Mouse (Mus musculus) kidney, postnatal 0 days (tissue): Measurements from ENCODE around the gene Ano2. TPM values are rescaled to one million over a fixed set of nuclear protein-coding genes. Genes with fewer than 3 reads are reported as not detected.
A peak's percentile ranks its signal among the peaks of the same experiment; 100 is the strongest.

Experiments used
- ATAC-seq: fragments of 200-750 bp; cut with Nextera tagmentation; replicated peaks from 2 replicates; pipeline ENCODE4 v1.8.0; 2017; ENCODE audit warnings: low read depth, moderate number of reproducible peaks, moderate TSS enrichment, moderate library complexity; ENCODE audit not compliant: low FRiP score
- DNase-seq: peaks from one replicate; pipeline ENCODE4 v3.0.0-alpha.2; 2016; ENCODE audit warnings: low spot score
- H3K27ac ChIP-seq: fragments of 300-500 bp; sonication (generic); 2 replicates; pipeline ENCODE4 v1.5.1; 2014; ENCODE audit warnings: mild to moderate bottlenecking
- H3K27me3 ChIP-seq: fragments of 300-500 bp; sonication (generic); 2 replicates; pipeline ENCODE4 v1.6.1; 2014; ENCODE audit warnings: low read length, mixed read lengths; ENCODE audit not compliant: insufficient read depth
- H3K36me3 ChIP-seq: fragments of 300-500 bp; sonication (generic); 2 replicates; pipeline ENCODE4 v1.6.1; 2014; ENCODE audit warnings: low read length, mixed read lengths; ENCODE audit not compliant: insufficient read depth
- H3K4me1 ChIP-seq: fragments of 300-500 bp; sonication (generic); replicated peaks from 2 replicates; pipeline ENCODE4 v1.6.1; 2014; ENCODE audit warnings: antibody characterized with exemption, low read length, mixed read lengths; ENCODE audit not compliant: insufficient read depth
- H3K4me2 ChIP-seq: fragments of 300-500 bp; sonication (generic); 2 replicates; pipeline ENCODE4 v1.6.1; 2014; ENCODE audit warnings: mild to moderate bottlenecking, low read length, moderate library complexity, mixed read lengths
- H3K4me3 ChIP-seq: fragments of 300-500 bp; sonication (generic); replicated peaks from 2 replicates; pipeline ENCODE4 v1.5.1; 2014; ENCODE audit warnings: low read depth, low read length
- H3K9ac ChIP-seq: fragments of 300-500 bp; sonication (generic); 2 replicates; pipeline ENCODE4 v1.6.1; 2014; ENCODE audit warnings: low read depth, low read length
- H3K9me3 ChIP-seq: fragments of 300-500 bp; sonication (generic); replicated peaks from 2 replicates; pipeline ENCODE4 v1.6.1; 2016; ENCODE audit warnings: low read length, inconsistent platforms, mixed read lengths
- CTCF ChIP-seq: IDR thresholded peaks from 2 replicates; pipeline ENCODE4 v1.5.1; 2016; ENCODE audit warnings: antibody characterized with exemption, low read depth, mild to moderate bottlenecking, moderate library complexity
- WGBS: fragments of 180-500 bp; shearing (Covaris S2); extraction: QIAGEN DNeasy Blood & Tissue Kit; methylation state at CpG from one replicate; pipeline ENCODE4 v1.1.7; 2014; 5-methylcytosine and 5-hydroxymethylcytosine counted together
- polyA plus RNA-seq: library from polyadenylated mRNA; unstranded; fragments of >200 nt; fragmentation: Nextera tagmentation; extraction: Ambion mirVana; gene quantifications from 2 replicates; pipeline ENCODE4 v1.2.1, GENCODE M21; 2015

Ano2 gene
- polyA plus RNA-seq, 1 experiment from 2014 or later, result 0.33 TPM

GRCm38 (mm10) chr6:125737511-125738285, 47.5 kb downstream of the Ano2 start:
- H3K9me3 ChIP-seq, result no peaks in the 10 kb centered on the region
- WGBS, result 56% methylated on average over 11 of the region's 11 CpGs
- no peak overlapping the region for H3K27ac ChIP-seq
- no peaks in the 10 kb centered on the region for H3K4me1 ChIP-seq
- no peaks in the 10 kb centered on the region for H3K27me3 ChIP-seq
- no peak for DNase-seq
- H3K9ac ChIP-seq, result no peak overlapping the region
- H3K36me3 ChIP-seq, result no peaks in the 10 kb centered on the region
- no peak overlapping the region for H3K4me3 ChIP-seq
- no peak for TF ChIP-seq CTCF
- ATAC-seq, result no peak
- H3K4me2 ChIP-seq, result no peak overlapping the region

DNA sequence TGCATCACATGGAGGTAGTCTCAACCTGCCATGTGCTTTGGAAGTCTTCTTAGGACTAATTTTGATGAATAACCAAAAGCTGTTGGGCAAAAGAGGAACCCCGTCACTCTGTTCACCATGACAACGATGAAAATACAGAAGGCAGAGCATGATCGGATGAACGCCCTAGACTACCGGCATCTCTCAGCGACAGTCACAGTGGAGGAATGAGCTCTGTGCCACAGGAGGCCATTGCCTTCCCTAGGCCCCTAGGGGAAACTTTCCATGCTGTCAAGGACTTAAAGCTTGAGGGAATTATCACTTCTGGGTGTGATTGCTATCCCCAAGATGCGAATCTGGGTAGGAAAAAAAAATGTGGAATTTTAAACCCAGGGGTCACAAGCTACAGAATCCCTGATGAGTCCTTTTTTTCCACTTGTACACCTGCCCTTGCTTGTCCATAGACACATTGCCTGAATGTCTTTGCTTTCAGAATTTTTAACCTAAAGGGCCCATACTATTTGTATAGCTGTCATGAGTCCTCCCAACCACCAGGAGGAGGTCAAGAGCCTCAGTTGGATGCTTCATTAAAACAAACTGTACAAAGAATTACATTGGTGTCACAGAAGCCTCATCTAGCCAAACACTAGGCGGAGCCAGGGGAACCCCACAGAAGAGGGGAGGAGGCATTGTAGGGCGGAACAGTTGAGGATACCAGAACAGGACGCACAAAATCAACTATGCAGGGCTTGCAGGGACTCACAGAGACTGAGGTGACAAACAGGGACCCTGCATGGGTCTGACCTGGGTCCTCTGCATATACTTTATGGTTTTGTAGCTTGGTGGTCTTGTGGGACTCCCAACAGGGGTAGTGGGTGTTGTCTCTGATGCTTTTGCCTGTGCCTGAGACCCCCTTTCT, 53.2 kb downstream of the Ano2 start:
- Histone ChIP-seq H3K27ac (no peak overlapping the region), H3K9ac (no peak overlapping the region), H3K4me1 (no peaks in the 10 kb centered on the region), H3K4me3 (no peak overlapping the region), H3K4me2 (no peak overlapping the region), H3K27me3 (no peaks in the 10 kb centered on the region), H3K9me3 (no peaks in the 10 kb centered on the region), H3K36me3 (no peaks in the 10 kb centered on the region)
- DNase-seq (peak; percentile 10), ATAC-seq (no peak)
- 93% methylated on average over 10 of the region's 10 CpGs for WGBS
- TF ChIP-seq CTCF, result peak; percentile 50

DNA sequence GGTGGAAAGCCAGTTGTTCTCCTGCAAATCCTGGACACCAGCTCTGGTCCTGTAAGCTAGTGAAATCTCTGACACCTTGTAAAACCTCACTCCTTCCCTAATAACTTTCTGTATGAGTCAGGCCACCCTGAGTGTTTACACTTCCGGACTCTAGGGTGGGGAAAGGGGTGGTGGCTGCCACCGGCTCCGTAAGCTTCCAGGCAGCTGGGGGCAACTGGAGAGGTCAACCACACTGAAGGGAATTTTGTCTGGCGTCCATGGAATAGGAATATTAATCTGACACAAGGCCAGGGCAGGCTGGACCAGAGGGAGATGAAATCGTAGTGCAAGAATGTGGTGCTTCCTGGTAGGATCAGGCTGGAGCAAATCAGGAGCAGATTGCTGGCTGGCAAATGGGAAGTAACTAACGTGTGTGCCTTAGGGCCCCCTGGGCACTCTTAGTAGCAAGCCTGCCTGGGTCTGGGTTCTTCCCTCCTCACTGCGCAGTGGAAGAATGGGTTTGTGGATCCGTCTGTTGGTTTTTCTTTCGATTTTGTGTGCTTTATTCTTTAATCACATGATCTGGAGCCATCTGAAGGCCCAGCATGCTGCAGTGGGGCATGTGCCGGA, 57.2 kb downstream of the Ano2 start:
- H3K4me1 ChIP-seq, result no peaks in the 10 kb centered on the region
- no peak overlapping the region for H3K4me3 ChIP-seq
- H3K36me3 ChIP-seq, result no peaks in the 10 kb centered on the region
- WGBS, result 51% methylated on average over 10 of the region's 10 CpGs
- DNase-seq (no peak), ATAC-seq (no peak)
- no peak overlapping the region for H3K27ac ChIP-seq
- TF ChIP-seq CTCF, result no peak
- H3K27me3 ChIP-seq, result no peaks in the 10 kb centered on the region
- H3K9me3 ChIP-seq, result no peaks in the 10 kb centered on the region
- no peak overlapping the region for H3K4me2 ChIP-seq
- no peak overlapping the region for H3K9ac ChIP-seq

DNA sequence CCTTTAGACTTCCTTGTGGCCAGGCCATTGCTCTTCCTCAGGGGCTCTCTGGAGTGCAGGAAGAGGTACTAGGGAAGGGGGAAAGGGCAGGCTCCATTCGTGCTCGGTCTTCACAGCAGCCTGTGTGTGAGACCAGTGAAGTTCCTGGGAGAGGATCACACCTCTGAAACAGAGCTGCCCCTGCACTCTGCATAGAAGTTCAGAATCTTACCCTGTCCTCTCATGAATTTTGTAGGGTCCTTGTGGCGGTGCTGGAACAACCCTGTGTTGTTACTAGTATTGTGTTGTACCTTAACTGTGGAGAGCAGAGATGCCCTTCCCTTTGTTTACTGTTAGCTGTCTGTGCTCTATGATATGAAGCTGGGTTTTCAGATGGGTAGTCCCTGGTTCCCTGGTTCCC, 58.4 kb downstream of the Ano2 start:
- DNase-seq (no peak), ATAC-seq (no peak)
- Histone ChIP-seq H3K4me2 (no peak overlapping the region), H3K9me3 (no peaks in the 10 kb centered on the region), H3K4me1 (no peaks in the 10 kb centered on the region), H3K36me3 (no peaks in the 10 kb centered on the region), H3K27me3 (no peaks in the 10 kb centered on the region), H3K9ac (no peak overlapping the region), H3K27ac (no peak overlapping the region), H3K4me3 (no peak overlapping the region)
- WGBS, result 46% methylated on average over 3 of the region's 3 CpGs
- TF ChIP-seq CTCF, result no peak

DNA sequence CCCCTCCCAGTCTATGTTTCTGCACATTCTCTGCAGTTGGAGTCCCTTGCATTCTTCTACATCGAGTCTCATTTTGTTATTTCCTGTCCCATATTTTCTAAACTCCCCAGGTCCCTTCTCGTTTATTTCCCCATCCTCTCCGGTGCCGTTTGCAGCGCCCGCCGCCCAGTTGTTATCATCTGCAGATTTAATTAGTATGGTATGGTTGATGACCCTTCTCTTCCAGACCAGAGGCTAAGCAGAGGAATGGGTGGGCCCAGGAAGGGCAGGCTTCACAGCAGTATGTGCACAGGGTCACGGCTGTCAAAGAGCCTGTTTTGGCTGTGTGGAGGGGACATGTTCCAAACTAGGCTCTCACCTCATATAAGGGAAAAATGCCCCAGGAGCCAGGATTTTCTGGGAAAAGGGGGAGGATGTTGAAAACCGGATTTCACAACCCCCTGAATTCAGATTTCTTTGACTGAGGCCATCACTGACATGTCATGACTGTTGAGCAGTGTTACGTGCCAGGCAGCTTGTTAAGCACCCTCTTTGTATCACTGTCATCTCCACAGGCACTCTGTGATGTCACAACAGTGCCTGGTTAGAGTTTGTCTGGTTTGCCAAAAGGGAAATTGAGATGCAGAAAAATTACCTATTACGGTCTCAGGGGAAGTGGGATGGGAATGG, 72.8 kb downstream of the Ano2 start:
- WGBS, result 64% methylated on average over 11 of the region's 11 CpGs

GRCm38 (mm10) chr6:125773256-125773655, 83.0 kb downstream of the Ano2 start:
- WGBS, result 24% methylated on average over 5 of the region's 5 CpGs

More for the DNA sequence above, 72.8 kb downstream of the Ano2 start:
- no peak for TF ChIP-seq CTCF
- no peak overlapping the region for H3K4me3 ChIP-seq
- no peaks in the 10 kb centered on the region for H3K9me3 ChIP-seq
- no peaks in the 10 kb centered on the region for H3K36me3 ChIP-seq
- H3K9ac ChIP-seq, result no peak overlapping the region
- DNase-seq (no peak), ATAC-seq (no peak)
- H3K4me2 ChIP-seq, result no peak overlapping the region
- H3K27me3 ChIP-seq, result no peaks in the 10 kb centered on the region
- no peaks in the 10 kb centered on the region for H3K4me1 ChIP-seq
- no peak overlapping the region for H3K27ac ChIP-seq

More at GRCm38 (mm10) chr6:125773256-125773655, 83.0 kb downstream of the Ano2 start:
- DNase-seq (no peak), ATAC-seq (no peak)
- Histone ChIP-seq H3K9ac (no peak overlapping the region), H3K9me3 (no peaks in the 10 kb centered on the region), H3K27me3 (no peaks in the 10 kb centered on the region), H3K36me3 (no peaks in the 10 kb centered on the region), H3K4me3 (no peak overlapping the region), H3K27ac (no peak overlapping the region), H3K4me2 (no peak overlapping the region), H3K4me1 (no peaks in the 10 kb centered on the region)
- no peak for TF ChIP-seq CTCF
